Mouse (Mus musculus) lung, embryonic 14.5 days (tissue): Measurements from ENCODE around the gene Mgme1. TPM values are rescaled to one million over a fixed set of nuclear protein-coding genes. Genes with fewer than 3 reads are reported as not detected.

Source experiments
- ATAC-seq: fragments of 200-750 bp; cut with Nextera tagmentation; 2 replicates; pipeline ENCODE4 v1.8.0; 2017; ENCODE audit warnings: mild to moderate bottlenecking, moderate TSS enrichment, moderate library complexity; ENCODE audit not compliant: insufficient read depth
- DNase-seq: peaks from one replicate; pipeline ENCODE4 v3.0.0-alpha.2; 2015
- H3K27ac ChIP-seq: fragments of 300-500 bp; sonication (generic); 2 replicates; pipeline ENCODE4 v1.5.1; 2014; ENCODE audit warnings: low read depth, mild to moderate bottlenecking, moderate library complexity
- H3K27me3 ChIP-seq: fragments of 300-500 bp; sonication (generic); 2 replicates; pipeline ENCODE4 v1.6.1; 2014; ENCODE audit warnings: low read length, control low read depth; ENCODE audit not compliant: insufficient read depth
- H3K36me3 ChIP-seq: fragments of 300-500 bp; sonication (generic); 2 replicates; pipeline ENCODE4 v1.6.1; 2014; ENCODE audit warnings: control low read depth; ENCODE audit not compliant: insufficient read depth
- H3K4me1 ChIP-seq: fragments of 300-500 bp; sonication (generic); 2 replicates; pipeline ENCODE4 v1.6.1; 2014; ENCODE audit warnings: antibody characterized with exemption, control low read depth; ENCODE audit not compliant: insufficient read depth
- H3K4me2 ChIP-seq: fragments of 300-500 bp; sonication (generic); 2 replicates; pipeline ENCODE4 v1.6.1; 2014; ENCODE audit warnings: mild to moderate bottlenecking
- H3K4me3 ChIP-seq: fragments of 300-500 bp; sonication (generic); 2 replicates; pipeline ENCODE4 v1.5.1; 2014; ENCODE audit warnings: low read depth, low read length
- H3K9ac ChIP-seq: fragments of 300-500 bp; sonication (generic); 2 replicates; pipeline ENCODE4 v1.6.1; 2014
- H3K9me3 ChIP-seq: fragments of 300-500 bp; sonication (generic); 2 replicates; pipeline ENCODE4 v1.6.1; 2016; ENCODE audit warnings: low read depth, low read length, control low read depth
- CTCF ChIP-seq: IDR thresholded peaks from 2 replicates; pipeline ENCODE4 v1.5.1; 2016; ENCODE audit warnings: antibody characterized with exemption, low read depth
- WGBS: fragments of 180-500 bp; shearing (Covaris S2); extraction: QIAGEN DNeasy Blood & Tissue Kit; methylation state at CpG from one replicate; pipeline ENCODE4 v1.1.7; 2014; 5-methylcytosine and 5-hydroxymethylcytosine counted together
- polyA plus RNA-seq: library from polyadenylated mRNA; unstranded; fragments of >200 nt; fragmentation: Nextera tagmentation; extraction: Ambion mirVana; gene quantifications from 2 replicates; pipeline ENCODE4 v1.2.1, GENCODE M21; 2014

Mgme1 gene
- polyA plus RNA-seq, 1 experiment from 2014 or later: 22.6 TPM

DNA sequence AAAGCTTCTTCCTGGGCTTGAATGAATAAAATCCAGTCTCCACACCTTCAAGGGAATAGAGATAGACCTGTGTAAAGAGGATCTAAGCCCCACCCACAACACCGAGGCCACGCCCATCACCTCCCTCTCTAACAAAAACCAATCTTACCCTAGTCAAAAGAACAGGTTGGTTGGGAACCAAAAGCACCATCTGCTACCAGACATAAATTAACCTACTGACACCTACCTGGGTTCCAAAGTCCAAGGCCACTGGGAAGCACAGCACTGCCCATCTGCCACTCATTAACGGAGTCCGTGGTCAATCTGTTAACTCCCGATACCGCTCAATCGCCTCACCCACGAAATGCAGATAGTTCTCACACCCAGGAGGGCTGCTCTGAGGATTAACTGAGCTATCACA lies 38.1 kb downstream of the Mgme1 start:
- TF ChIP-seq CTCF: no peak
- no peak overlapping the region for H3K27ac ChIP-seq
- WGBS: 54% methylated on average over 8 of the region's 8 CpGs

GRCm38 (mm10) chr2:144310273-144310672 lies 39.8 kb downstream of the Mgme1 start:
- WGBS: 26% methylated on average over 5 of the region's 5 CpGs
- Histone ChIP-seq H3K9me3 (no peaks in the 10 kb centered on the region), H3K4me1 (no peaks in the 10 kb centered on the region), H3K27me3 (no peaks in the 10 kb centered on the region), H3K4me2 (no peak overlapping the region), H3K9ac (no peak overlapping the region), H3K27ac (peak overlapping the region; percentile 76), H3K36me3 (no peaks in the 10 kb centered on the region), H3K4me3 (no peak overlapping the region)
- DNase-seq: peak; percentile 41
- no peak for TF ChIP-seq CTCF
- ATAC-seq: peak; percentile 91

More for the DNA sequence above, 38.1 kb downstream of the Mgme1 start:
- H3K36me3 ChIP-seq: no peaks in the 10 kb centered on the region
- no peaks in the 10 kb centered on the region for H3K9me3 ChIP-seq
- no peak for DNase-seq
- no peaks in the 10 kb centered on the region for H3K27me3 ChIP-seq
- H3K4me1 ChIP-seq: no peaks in the 10 kb centered on the region
- H3K9ac ChIP-seq: no peak overlapping the region
- no peak for ATAC-seq
- H3K4me2 ChIP-seq: no peak overlapping the region
- no peak overlapping the region for H3K4me3 ChIP-seq

GRCm38 (mm10) chr2:144311372-144311771 lies 40.9 kb downstream of the Mgme1 start:
- no peak overlapping the region for H3K4me2 ChIP-seq
- no peak overlapping the region for H3K4me3 ChIP-seq
- no peak for DNase-seq
- no peaks in the 10 kb centered on the region for H3K27me3 ChIP-seq
- H3K36me3 ChIP-seq: no peaks in the 10 kb centered on the region
- no peak for ATAC-seq
- H3K27ac ChIP-seq: no peak overlapping the region
- TF ChIP-seq CTCF: no peak
- 72% methylated on average over 2 of the region's 2 CpGs for WGBS
- H3K9ac ChIP-seq: no peak overlapping the region
- no peaks in the 10 kb centered on the region for H3K4me1 ChIP-seq
- H3K9me3 ChIP-seq: no peaks in the 10 kb centered on the region

DNA sequence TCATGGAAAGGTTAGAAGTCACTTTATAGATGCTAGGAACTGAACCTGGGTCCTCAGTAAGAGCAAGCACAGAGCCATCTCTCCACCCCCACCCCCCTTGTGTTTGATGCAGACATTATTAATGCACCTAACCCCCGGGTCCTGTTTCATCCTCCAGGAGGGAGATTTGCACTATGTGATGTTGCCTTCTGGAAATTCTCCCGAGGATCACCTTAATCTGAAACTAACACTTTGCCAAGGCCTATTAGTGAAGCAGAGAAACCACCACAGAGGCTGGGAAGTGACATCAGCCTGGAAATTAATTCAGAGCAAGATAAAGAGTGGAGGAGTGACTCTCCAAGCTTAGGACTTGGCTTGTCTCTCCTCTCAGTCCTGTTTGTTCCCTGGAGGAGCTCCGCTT lies 53.8 kb downstream of the Mgme1 start:
- ATAC-seq (no peak), DNase-seq (no peak)
- Histone ChIP-seq H3K27me3 (peaks cover 11% of the 10 kb centered on the region), H3K4me1 (no peaks in the 10 kb centered on the region), H3K4me2 (no peak overlapping the region), H3K36me3 (no peaks in the 10 kb centered on the region), H3K4me3 (no peak overlapping the region), H3K9ac (no peak overlapping the region), H3K27ac (no peak overlapping the region), H3K9me3 (no peaks in the 10 kb centered on the region)
- 59% methylated on average over 3 of the region's 3 CpGs for WGBS
- no peak for TF ChIP-seq CTCF

GRCm38 (mm10) chr2:144329451-144329850 lies 59.0 kb downstream of the Mgme1 start:
- Histone ChIP-seq H3K4me3 (peak overlapping the region; percentile 53), H3K27ac (no peak overlapping the region), H3K27me3 (peaks cover 53% of the 10 kb centered on the region), H3K4me2 (peak overlapping the region; percentile 95), H3K4me1 (no peaks in the 10 kb centered on the region), H3K9ac (no peak overlapping the region), H3K9me3 (no peaks in the 10 kb centered on the region), H3K36me3 (no peaks in the 10 kb centered on the region)
- DNase-seq (no peak), ATAC-seq (no peak)
- TF ChIP-seq CTCF: no peak
- WGBS: 7% methylated on average over 9 of the region's 10 CpGs

GRCm38 (mm10) chr2:144329937-144330336 lies 59.5 kb downstream of the Mgme1 start:
- no peaks in the 10 kb centered on the region for H3K36me3 ChIP-seq
- H3K27me3 ChIP-seq: peaks cover 58% of the 10 kb centered on the region
- no peak overlapping the region for H3K27ac ChIP-seq
- peak overlapping the region; percentile 95 for H3K4me2 ChIP-seq
- no peak for TF ChIP-seq CTCF
- no peak overlapping the region for H3K9ac ChIP-seq
- 5% methylated on average over 10 of the region's 10 CpGs for WGBS
- H3K4me1 ChIP-seq: no peaks in the 10 kb centered on the region
- DNase-seq: no peak
- peak overlapping the region; percentile 53 for H3K4me3 ChIP-seq
- no peak for ATAC-seq
- no peaks in the 10 kb centered on the region for H3K9me3 ChIP-seq

- no peaks in the 10 kb centered on the region for H3K36me3 ChIP-seq
- no peaks in the 10 kb centered on the region for H3K9me3 ChIP-seq
- no peak for TF ChIP-seq CTCF
- no peak overlapping the region for H3K27ac ChIP-seq
- H3K9ac ChIP-seq: peak overlapping the region; percentile 49
- peak; percentile 14; the same call in 1 of the 2 replicates for ATAC-seq
- H3K4me2 ChIP-seq: peak overlapping the region; percentile 95
- WGBS: 1% methylated on average over 41 of the region's 41 CpGs
- peak; percentile 30 for DNase-seq
- peaks cover 62% of the 10 kb centered on the region for H3K27me3 ChIP-seq
- no peaks in the 10 kb centered on the region for H3K4me1 ChIP-seq
- peak overlapping the region; percentile 53 for H3K4me3 ChIP-seq
These were observed 60.0 kb downstream of the Mgme1 start for GRCm38 (mm10) chr2:144330352-144330959.

Other genes starting within 250 kb of the Mgme1 start
- not detected in 2 replicates for gene Banf2, start 237.6 kb upstream of the Mgme1 start, polyA plus RNA-seq
- gene Snx5, start 243 bp downstream of the Mgme1 start, polyA plus RNA-seq: 135 and 139 TPM in 2 replicates
- 3.1 and 3.4 TPM in 2 replicates for gene Ovol2, start 61.5 kb downstream of the Mgme1 start, polyA plus RNA-seq
- gene Kat14, start 98.3 kb downstream of the Mgme1 start, polyA plus RNA-seq: 40.1 and 43.7 TPM in 2 replicates
- gene Pet117, start 98.3 kb downstream of the Mgme1 start, polyA plus RNA-seq: 0.80 and 1.4 TPM in 2 replicates